Mouse (Mus musculus) hindbrain, embryonic 16.5 days (tissue): Measurements from ENCODE around the gene Krtap15. TPM values are rescaled to one million over a fixed set of nuclear protein-coding genes. Genes with fewer than 3 reads are reported as not detected.

ENCODE experiments used
- ATAC-seq: fragments of 200-750 bp; cut with Nextera tagmentation; 2 replicates; pipeline ENCODE4 v1.8.0; 2017; ENCODE audit warnings: moderate TSS enrichment, moderate library complexity
- H3K27ac ChIP-seq: fragments of 300-500 bp; sonication (generic); 2 replicates; pipeline ENCODE4 v1.5.1; 2014; ENCODE audit warnings: low read depth, mild to moderate bottlenecking, control low read depth, low read length, moderate library complexity
- H3K27me3 ChIP-seq: fragments of 300-500 bp; sonication (generic); replicated peaks from 2 replicates; pipeline ENCODE4 v1.6.1; 2014; ENCODE audit warnings: low read length; ENCODE audit not compliant: control insufficient read depth, insufficient read depth
- H3K36me3 ChIP-seq: fragments of 300-500 bp; sonication (generic); 2 replicates; pipeline ENCODE4 v1.6.1; 2014; ENCODE audit warnings: mild to moderate bottlenecking, low read length, moderate library complexity, mixed read lengths; ENCODE audit not compliant: control insufficient read depth, insufficient read depth
- H3K4me1 ChIP-seq: fragments of 300-500 bp; sonication (generic); 2 replicates; pipeline ENCODE4 v1.6.1; 2014; ENCODE audit warnings: low read depth, low read length; ENCODE audit not compliant: control insufficient read depth, insufficient read depth
- H3K4me2 ChIP-seq: fragments of 300-500 bp; sonication (generic); 2 replicates; pipeline ENCODE4 v1.6.1; 2014; ENCODE audit warnings: mild to moderate bottlenecking, low read length, control low read depth, moderate library complexity
- H3K4me3 ChIP-seq: fragments of 300-500 bp; sonication (generic); 2 replicates; pipeline ENCODE4 v1.5.1; 2014; ENCODE audit warnings: mild to moderate bottlenecking, low read length, control low read depth, moderate library complexity
- H3K9ac ChIP-seq: fragments of 300-500 bp; sonication (generic); 2 replicates; pipeline ENCODE4 v1.6.1; 2014; ENCODE audit warnings: low read depth, mild to moderate bottlenecking, control low read depth, low read length, moderate library complexity
- H3K9me3 ChIP-seq: fragments of 300-500 bp; sonication (generic); 2 replicates; pipeline ENCODE4 v1.6.1; 2014; ENCODE audit warnings: mild to moderate bottlenecking, low read length, moderate library complexity; ENCODE audit not compliant: control insufficient read depth
- WGBS: fragments of 180-500 bp; shearing (Covaris S2); extraction: QIAGEN DNeasy Blood & Tissue Kit; methylation state at CpG from one replicate; pipeline ENCODE4 v1.1.7; 2014; 5-methylcytosine and 5-hydroxymethylcytosine counted together
- polyA plus RNA-seq: library from polyadenylated mRNA; unstranded; fragments of >200 nt; fragmentation: Nextera tagmentation; extraction: Ambion mirVana; gene quantifications from 2 replicates; pipeline ENCODE4 v1.2.1, GENCODE M21; 2015

The Krtap15 gene
- polyA plus RNA-seq, 1 experiment from 2014 or later, result not detected

DNA sequence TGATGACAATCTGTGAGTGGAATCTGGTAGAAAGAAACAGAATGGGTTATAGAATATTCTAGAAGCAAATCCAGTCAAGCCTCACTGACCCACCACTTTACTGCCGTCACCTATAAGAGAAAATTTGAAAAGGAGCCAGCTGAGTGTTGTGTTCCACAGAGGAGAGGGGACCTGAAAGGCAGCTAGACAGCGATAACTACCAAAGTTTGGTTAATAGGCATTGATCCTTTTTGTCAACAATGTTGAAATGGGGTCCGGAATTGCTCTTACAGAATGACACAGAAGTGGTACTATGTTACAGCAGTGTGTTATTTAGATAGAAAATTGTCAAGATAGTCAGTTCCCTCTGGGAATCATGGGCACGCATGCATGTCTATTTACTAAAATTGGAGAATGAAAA lies 28.5 kb downstream of the Krtap15 start:
- no peaks in the 10 kb centered on the region for H3K27me3 ChIP-seq
- no peaks in the 10 kb centered on the region for H3K36me3 ChIP-seq
- H3K4me2 ChIP-seq, result no peak overlapping the region
- 89% methylated on average over 4 of the region's 4 CpGs for WGBS
- ATAC-seq, result no peak
- H3K4me3 ChIP-seq, result no peak overlapping the region
- H3K9me3 ChIP-seq, result no peaks in the 10 kb centered on the region
- no peaks in the 10 kb centered on the region for H3K4me1 ChIP-seq
- no peak overlapping the region for H3K27ac ChIP-seq
- no peak overlapping the region for H3K9ac ChIP-seq

DNA sequence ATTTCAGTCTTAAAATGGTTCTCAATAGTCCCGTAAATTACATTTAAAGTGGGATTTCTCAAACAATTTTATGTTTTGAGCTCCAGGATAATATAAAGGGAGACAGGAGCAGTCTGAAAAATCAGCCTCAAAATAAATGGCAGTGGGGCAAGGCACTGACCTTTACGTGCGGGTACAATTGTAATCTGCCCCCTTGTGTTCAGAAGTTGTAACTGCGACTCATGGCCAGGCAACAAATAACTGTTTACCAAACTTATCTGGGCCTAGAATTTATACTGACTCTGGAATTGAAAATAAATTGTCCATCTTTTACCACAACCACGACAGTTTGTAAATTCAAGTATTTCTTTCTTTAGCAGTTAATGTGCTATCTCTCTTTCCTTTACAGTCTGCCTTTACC lies 31.4 kb downstream of the Krtap15 start:
- Histone ChIP-seq H3K4me1 (no peaks in the 10 kb centered on the region), H3K9me3 (no peaks in the 10 kb centered on the region), H3K36me3 (no peaks in the 10 kb centered on the region), H3K9ac (no peak overlapping the region), H3K4me2 (no peak overlapping the region), H3K4me3 (no peak overlapping the region), H3K27ac (no peak overlapping the region), H3K27me3 (no peaks in the 10 kb centered on the region)
- ATAC-seq, result no peak
- 16% methylated on average over 5 of the region's 5 CpGs for WGBS

DNA sequence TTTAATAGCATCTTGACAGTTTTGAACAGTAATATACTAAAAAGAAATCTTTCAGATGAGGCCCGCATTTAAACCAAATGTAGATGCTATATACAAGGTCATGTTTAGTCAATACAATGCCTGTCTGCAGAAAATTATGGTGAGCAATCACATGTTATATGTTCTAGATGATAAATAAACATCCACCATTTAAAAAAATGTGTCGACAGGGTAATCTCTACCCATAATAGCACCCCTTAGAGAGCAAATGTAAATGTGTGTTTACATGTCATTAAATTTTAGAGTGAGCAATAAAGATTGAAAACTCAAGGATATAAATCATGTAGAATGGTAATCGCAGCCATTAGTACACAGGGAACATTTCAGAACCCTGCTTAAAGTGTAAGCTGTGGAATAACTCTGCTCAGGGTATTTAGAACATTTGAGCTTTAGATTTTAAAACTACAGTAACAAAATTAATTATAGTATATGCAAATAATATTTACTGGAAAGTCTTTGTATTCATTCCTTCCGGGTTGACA lies 44.9 kb downstream of the Krtap15 start:
- Histone ChIP-seq H3K36me3 (no peaks in the 10 kb centered on the region), H3K4me1 (no peaks in the 10 kb centered on the region), H3K27me3 (no peaks in the 10 kb centered on the region), H3K4me3 (no peak overlapping the region), H3K9me3 (no peaks in the 10 kb centered on the region), H3K4me2 (no peak overlapping the region), H3K9ac (no peak overlapping the region), H3K27ac (no peak overlapping the region)
- no peak for ATAC-seq
- 86% methylated on average over 4 of the region's 4 CpGs for WGBS

DNA sequence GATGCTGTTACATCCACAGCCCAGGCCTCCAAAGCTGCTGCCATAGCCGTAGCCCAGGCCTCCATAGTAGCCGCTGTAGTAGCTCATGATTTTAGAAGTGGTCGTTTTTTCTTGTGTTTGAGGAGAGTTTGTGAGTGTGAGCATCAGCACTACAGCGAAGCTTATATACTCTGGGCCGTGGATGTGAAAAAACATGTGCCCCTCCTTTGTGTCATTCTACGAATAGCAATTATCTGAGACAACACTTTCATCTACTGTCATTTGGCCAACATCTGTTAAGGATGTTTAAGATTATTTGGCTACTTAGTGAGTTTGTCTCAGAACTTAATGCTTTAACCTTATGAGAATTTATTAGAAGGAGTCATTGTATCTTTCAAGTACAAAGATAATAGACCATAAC lies 49.3 kb downstream of the Krtap15 start, which contains the start of gene Krtap19-1:
Gene Krtap19-1, minus strand, starts transcription at position 101 of the 400 bp plus-strand sequence.
- Histone ChIP-seq H3K9ac (no peak within 1 kb of the TSS), H3K4me2 (no peak within 1 kb of the TSS), H3K4me3 (no peak within 1 kb of the TSS), H3K9me3 (no peaks in the 10 kb centered on the region), H3K27me3 (no peaks in the 10 kb centered on the region), H3K36me3 (no peaks in the 10 kb centered on the region), H3K4me1 (no peaks in the 10 kb centered on the region), H3K27ac (no peak within 1 kb of the TSS)
- 90% methylated on average over 6 of the region's 6 CpGs for WGBS
- ATAC-seq, result no peak

DNA sequence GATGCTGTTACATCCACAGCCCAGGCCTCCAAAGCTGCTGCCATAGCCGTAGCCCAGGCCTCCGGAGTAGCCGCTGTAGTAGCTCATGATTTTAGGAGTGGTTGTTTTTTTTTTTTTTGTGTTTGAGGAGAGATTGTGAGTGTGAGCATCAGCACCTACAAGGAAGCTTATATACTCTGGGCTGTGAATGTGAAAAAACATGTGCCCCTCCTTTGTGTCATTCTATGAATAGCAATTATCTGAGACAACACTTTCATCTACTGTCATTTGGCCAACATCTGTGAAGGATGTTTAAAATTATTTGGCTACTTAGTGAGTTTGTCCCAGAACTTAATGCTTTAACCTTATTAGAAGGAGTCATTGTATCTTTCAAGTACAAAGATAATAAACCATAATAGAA lies 54.2 kb downstream of the Krtap15 start, which contains the start of gene Krtap19-2:
Gene Krtap19-2, minus strand, starts transcription at position 101 of the 400 bp plus-strand sequence.
- no peak for ATAC-seq
- Histone ChIP-seq H3K9ac (no peak within 1 kb of the TSS), H3K27ac (no peak within 1 kb of the TSS), H3K4me2 (no peak within 1 kb of the TSS), H3K27me3 (no peaks in the 10 kb centered on the region), H3K9me3 (no peaks in the 10 kb centered on the region), H3K4me3 (no peak within 1 kb of the TSS), H3K4me1 (no peaks in the 10 kb centered on the region), H3K36me3 (no peaks in the 10 kb centered on the region)
- WGBS, result 96% methylated on average over 3 of the region's 3 CpGs

DNA sequence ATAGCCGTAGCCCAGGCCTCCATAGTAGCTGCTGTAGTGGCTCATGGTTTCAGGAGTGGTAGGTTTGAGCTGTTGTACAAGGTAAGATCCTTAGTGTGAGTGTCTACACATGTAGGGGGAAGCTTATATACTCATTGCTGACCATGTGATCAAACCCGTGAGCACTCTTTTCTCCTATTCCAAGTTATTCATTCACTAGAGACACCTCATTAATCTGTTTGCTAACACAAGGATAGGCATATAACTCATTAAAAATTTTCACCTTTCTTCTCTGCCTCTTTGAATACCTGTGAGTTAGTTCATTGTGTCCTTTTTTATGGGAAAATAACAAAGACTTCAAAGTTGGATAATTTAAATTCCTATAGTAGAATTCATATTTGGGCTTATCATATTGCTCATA lies 57.9 kb downstream of the Krtap15 start, which contains the start of gene Krtap19-3:
Gene Krtap19-3, minus strand, starts transcription at position 101 of the 400 bp plus-strand sequence.
- Histone ChIP-seq H3K9me3 (no peaks in the 10 kb centered on the region), H3K27me3 (no peaks in the 10 kb centered on the region), H3K9ac (no peak within 1 kb of the TSS), H3K4me2 (no peak within 1 kb of the TSS), H3K4me1 (no peaks in the 10 kb centered on the region), H3K4me3 (no peak within 1 kb of the TSS), H3K36me3 (no peaks in the 10 kb centered on the region), H3K27ac (no peak within 1 kb of the TSS)
- WGBS, result 88% methylated on average over 2 of the region's 2 CpGs
- no peak for ATAC-seq

Other genes starting within 250 kb of the Krtap15 start
- gene Krtap24-1, start 207.9 kb upstream of the Krtap15 start, polyA plus RNA-seq, result not detected in 2 replicates
- not detected in 2 replicates for gene 2310079G19Rik, start 192.5 kb upstream of the Krtap15 start, polyA plus RNA-seq
- not detected in 2 replicates for gene Krtap26-1, start 172.4 kb upstream of the Krtap15 start, polyA plus RNA-seq
- not detected in 2 replicates for gene Krtap27-1, start 148.5 kb upstream of the Krtap15 start, polyA plus RNA-seq
- gene 2310061N02Rik, start 112.3 kb upstream of the Krtap15 start, polyA plus RNA-seq, result not detected in 2 replicates
- not detected in 2 replicates for gene Krtap13-1, start 91.4 kb upstream of the Krtap15 start, polyA plus RNA-seq
- not detected in 2 replicates for gene Krtap13, start 68.6 kb upstream of the Krtap15 start, polyA plus RNA-seq
- not detected in 2 replicates for gene 2310034C09Rik, start 61.4 kb upstream of the Krtap15 start, polyA plus RNA-seq
- not detected in 2 replicates for gene 2310057N15Rik, start 46.0 kb upstream of the Krtap15 start, polyA plus RNA-seq
- not detected in 2 replicates for gene Gm5965, start 42.3 kb upstream of the Krtap15 start, polyA plus RNA-seq
- gene Gm20741, start 8.0 kb upstream of the Krtap15 start, polyA plus RNA-seq, result not detected in 2 replicates
- not detected in 2 replicates for gene Krtap14, start 5.9 kb downstream of the Krtap15 start, polyA plus RNA-seq
- not detected in 2 replicates for gene Krtap19-1, start 49.2 kb downstream of the Krtap15 start, polyA plus RNA-seq
- gene Krtap19-2, start 54.1 kb downstream of the Krtap15 start, polyA plus RNA-seq, result not detected in 2 replicates
- not detected in 2 replicates for gene Krtap19-3, start 57.8 kb downstream of the Krtap15 start, polyA plus RNA-seq
- gene Krtap19-4, start 64.9 kb downstream of the Krtap15 start, polyA plus RNA-seq, result not detected in 2 replicates
- not detected in 2 replicates for gene Krtap19-5, start 76.2 kb downstream of the Krtap15 start, polyA plus RNA-seq
- gene Krtap19-9b, start 112.0 kb downstream of the Krtap15 start, polyA plus RNA-seq, result not detected in 2 replicates
- gene Krtap16-3, start 142.7 kb downstream of the Krtap15 start, polyA plus RNA-seq, result not detected in 2 replicates
- gene Krtap22-2, start 190.5 kb downstream of the Krtap15 start, polyA plus RNA-seq, result not detected in 2 replicates
- not detected in 2 replicates for gene Gm10229, start 195.1 kb downstream of the Krtap15 start, polyA plus RNA-seq
- not detected in 2 replicates for gene Krtap6-1, start 211.5 kb downstream of the Krtap15 start, polyA plus RNA-seq
- gene Gm10228, start 221.3 kb downstream of the Krtap15 start, polyA plus RNA-seq, result not detected in 2 replicates
- not detected in 2 replicates for gene Krtap6-5, start 227.7 kb downstream of the Krtap15 start, polyA plus RNA-seq
- gene 1110025L11Rik, start 243.8 kb downstream of the Krtap15 start, polyA plus RNA-seq, result not detected in 2 replicates